Mouse (Mus musculus) midbrain, postnatal 0 days (tissue): ENCODE results near the gene Gm42906. TPM values are rescaled to one million over a fixed set of nuclear protein-coding genes. Genes with fewer than 3 reads are reported as not detected.

Source experiments
- ATAC-seq: fragments of 200-750 bp; cut with Nextera tagmentation; 2 replicates; pipeline ENCODE4 v1.8.0; 2017; ENCODE audit warnings: moderate number of reproducible peaks, mild to moderate bottlenecking, moderate TSS enrichment, moderate library complexity; ENCODE audit not compliant: low FRiP score
- DNase-seq: peaks from one replicate; pipeline ENCODE4 v3.0.0-alpha.2; 2015; ENCODE audit warnings: low spot score
- H3K27ac ChIP-seq: fragments of 300-500 bp; sonication (generic); 2 replicates; pipeline ENCODE4 v1.5.1; 2014; ENCODE audit warnings: low read depth, mild to moderate bottlenecking, low read length, mixed read lengths
- H3K27me3 ChIP-seq: fragments of 300-500 bp; sonication (generic); 2 replicates; pipeline ENCODE4 v1.6.1; 2014; ENCODE audit warnings: low read length, control low read depth, mixed read lengths; ENCODE audit not compliant: insufficient read depth
- H3K36me3 ChIP-seq: fragments of 300-500 bp; sonication (generic); 2 replicates; pipeline ENCODE4 v1.6.1; 2014; ENCODE audit warnings: low read length, control low read depth, mixed read lengths; ENCODE audit not compliant: insufficient read depth
- H3K4me1 ChIP-seq: fragments of 300-500 bp; sonication (generic); 2 replicates; pipeline ENCODE4 v1.6.1; 2014; ENCODE audit warnings: mild to moderate bottlenecking, control low read depth, antibody characterized with exemption, low read length, mixed read lengths; ENCODE audit not compliant: insufficient read depth
- H3K4me2 ChIP-seq: fragments of 300-500 bp; sonication (generic); 2 replicates; pipeline ENCODE4 v1.6.1; 2014; ENCODE audit warnings: low read depth, mild to moderate bottlenecking, low read length, mixed read lengths; ENCODE audit not compliant: poor library complexity, severe bottlenecking
- H3K4me3 ChIP-seq: fragments of 300-500 bp; sonication (generic); 2 replicates; pipeline ENCODE4 v1.5.1; 2014; ENCODE audit warnings: low read depth, mild to moderate bottlenecking, low read length, moderate library complexity
- H3K9ac ChIP-seq: fragments of 300-500 bp; sonication (generic); replicated peaks from 2 replicates; pipeline ENCODE4 v1.6.1; 2014; ENCODE audit warnings: mild to moderate bottlenecking, low read length, moderate library complexity, mixed read lengths; ENCODE audit not compliant: poor library complexity, severe bottlenecking
- H3K9me3 ChIP-seq: fragments of 300-500 bp; sonication (generic); 2 replicates; pipeline ENCODE4 v1.6.1; 2016; ENCODE audit warnings: low read length, control low read depth
- CTCF ChIP-seq: IDR thresholded peaks from 2 replicates; pipeline ENCODE4 v1.5.1; 2016; ENCODE audit warnings: antibody characterized with exemption, mild to moderate bottlenecking
- WGBS: fragments of 180-500 bp; shearing (Covaris S2); extraction: QIAGEN DNeasy Blood & Tissue Kit; methylation state at CpG from one replicate; pipeline ENCODE4 v1.1.7; 2014; 5-methylcytosine and 5-hydroxymethylcytosine counted together
- polyA plus RNA-seq: library from polyadenylated mRNA; unstranded; fragments of >200 nt; fragmentation: Nextera tagmentation; extraction: Ambion mirVana; gene quantifications from 2 replicates; pipeline ENCODE4 v1.2.1, GENCODE M21; 2015
- total RNA-seq: library from RNA; depleted of rRNA; stranded (reverse); fragments of >200 nt; gene quantifications from 2 replicates; pipeline ENCODE4 v1.2.3, GENCODE M21; 2014

Gm42906 gene
- total and polyA plus RNA-seq, 2 experiments from 2014 or later: not detected

DNA sequence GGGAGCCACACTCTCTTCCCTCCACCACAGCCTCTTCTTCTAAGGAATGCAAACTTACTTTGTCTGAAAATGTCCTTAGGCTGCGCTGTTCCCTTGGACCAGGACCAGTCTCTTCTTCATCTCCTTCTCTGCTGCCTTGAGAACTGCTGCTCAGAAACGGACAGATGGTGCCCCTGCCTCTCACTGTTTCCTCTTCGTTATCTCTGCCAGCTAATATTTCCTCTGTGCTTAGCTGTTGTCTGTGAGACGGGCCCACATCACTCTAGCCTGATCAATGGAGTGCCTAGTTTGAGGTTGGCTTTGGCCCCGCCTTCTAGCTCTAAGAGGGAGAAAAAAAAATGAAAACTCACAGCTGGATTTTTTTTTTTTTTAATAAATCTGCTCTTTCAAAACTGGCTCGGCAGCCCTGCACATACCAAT lies 300.7 kb downstream of the Gm42906 start:
- Histone ChIP-seq H3K4me2 (no peak overlapping the region), H3K36me3 (no peaks in the 10 kb centered on the region), H3K9me3 (no peaks in the 10 kb centered on the region), H3K27ac (no peak overlapping the region), H3K9ac (no peak overlapping the region), H3K4me1 (no peaks in the 10 kb centered on the region), H3K27me3 (no peaks in the 10 kb centered on the region), H3K4me3 (no peak overlapping the region)
- TF ChIP-seq CTCF: no peak
- WGBS: 62% methylated on average over 6 of the region's 6 CpGs
- DNase-seq: peak; percentile 13
- no peak for ATAC-seq

DNA sequence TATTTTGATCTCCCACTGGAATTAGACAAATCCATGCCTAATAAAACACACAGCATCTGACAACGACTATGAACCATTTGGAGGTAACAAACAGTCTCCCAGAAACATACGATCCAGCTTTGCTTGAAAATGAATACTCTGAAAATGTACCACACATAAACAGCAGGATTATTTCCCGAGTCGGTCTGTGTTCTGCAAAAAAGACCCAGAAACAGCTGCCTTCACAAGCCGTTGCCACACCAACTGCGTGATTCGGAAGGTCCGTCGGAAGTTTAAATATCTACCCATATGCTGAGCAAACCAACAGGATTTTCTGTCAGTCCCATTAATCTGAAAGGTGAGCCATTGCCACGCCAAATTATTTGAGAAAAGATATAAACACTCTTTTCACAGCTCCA lies 301.4 kb downstream of the Gm42906 start:
- no peak overlapping the region for H3K4me2 ChIP-seq
- no peaks in the 10 kb centered on the region for H3K9me3 ChIP-seq
- H3K9ac ChIP-seq: no peak overlapping the region
- no peaks in the 10 kb centered on the region for H3K27me3 ChIP-seq
- H3K4me3 ChIP-seq: no peak overlapping the region
- H3K36me3 ChIP-seq: no peaks in the 10 kb centered on the region
- no peak for ATAC-seq
- WGBS: 72% methylated on average over 10 of the region's 10 CpGs
- no peaks in the 10 kb centered on the region for H3K4me1 ChIP-seq
- no peak for DNase-seq
- no peak overlapping the region for H3K27ac ChIP-seq
- TF ChIP-seq CTCF: no peak

DNA sequence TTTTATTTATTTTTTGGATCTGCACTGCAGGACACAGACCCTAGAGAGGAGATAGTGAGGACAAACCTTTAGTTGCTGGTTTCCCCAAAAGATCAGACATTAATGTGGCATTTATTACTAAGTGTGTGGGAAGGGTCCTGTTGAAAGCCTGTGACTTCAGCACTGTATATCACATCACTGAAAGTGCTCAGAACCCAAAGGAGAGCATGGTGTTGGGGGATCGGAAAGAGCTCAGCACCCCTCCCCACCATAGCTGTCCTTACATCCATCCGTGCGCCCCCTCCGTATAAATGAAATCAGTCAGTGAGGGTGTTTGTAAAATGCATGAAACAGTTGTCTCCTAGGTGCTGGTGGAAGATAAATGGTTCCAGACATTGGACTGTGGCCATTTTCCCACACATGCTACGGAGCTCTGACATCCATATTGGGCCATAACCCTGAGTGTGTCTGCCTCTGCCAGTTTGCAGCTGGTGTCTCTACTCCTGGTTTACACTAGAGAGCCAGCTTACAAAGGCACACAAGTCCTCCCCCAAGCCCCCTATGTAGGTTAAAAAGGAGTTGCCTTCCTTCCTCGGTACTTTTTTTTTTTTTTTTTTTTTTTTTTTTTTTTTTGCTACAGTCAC lies 301.9 kb downstream of the Gm42906 start:
- H3K4me2 ChIP-seq: no peak overlapping the region
- DNase-seq: peak; percentile 32

GRCm38 (mm10) chr5:151117846-151118245 lies 310.1 kb downstream of the Gm42906 start:
- H3K36me3 ChIP-seq: no peaks in the 10 kb centered on the region
- no peak overlapping the region for H3K27ac ChIP-seq
- H3K4me1 ChIP-seq: no peaks in the 10 kb centered on the region
- ATAC-seq (no peak), DNase-seq (no peak)
- no peak overlapping the region for H3K9ac ChIP-seq
- no peak overlapping the region for H3K4me2 ChIP-seq
- no peaks in the 10 kb centered on the region for H3K9me3 ChIP-seq
- no peak overlapping the region for H3K4me3 ChIP-seq
- WGBS: 90% methylated on average over 2 of the region's 2 CpGs
- TF ChIP-seq CTCF: no peak
- H3K27me3 ChIP-seq: no peaks in the 10 kb centered on the region

More for the DNA sequence above, 301.9 kb downstream of the Gm42906 start:
- H3K9ac ChIP-seq: no peak overlapping the region
- no peak overlapping the region for H3K27ac ChIP-seq
- H3K9me3 ChIP-seq: no peaks in the 10 kb centered on the region
- no peaks in the 10 kb centered on the region for H3K27me3 ChIP-seq
- WGBS: 72% methylated on average over 6 of the region's 6 CpGs
- ATAC-seq: no peak
- no peak for TF ChIP-seq CTCF
- H3K36me3 ChIP-seq: no peaks in the 10 kb centered on the region
- no peak overlapping the region for H3K4me3 ChIP-seq
- no peaks in the 10 kb centered on the region for H3K4me1 ChIP-seq

GRCm38 (mm10) chr5:151116192-151116887 lies 311.6 kb downstream of the Gm42906 start:
- no peak overlapping the region for H3K9ac ChIP-seq
- no peak overlapping the region for H3K27ac ChIP-seq
- no peak overlapping the region for H3K4me3 ChIP-seq
- TF ChIP-seq CTCF: no peak
- no peak overlapping the region for H3K4me2 ChIP-seq
- no peaks in the 10 kb centered on the region for H3K4me1 ChIP-seq
- 92% methylated on average over 5 of the region's 5 CpGs for WGBS
- ATAC-seq: no peak
- H3K36me3 ChIP-seq: no peaks in the 10 kb centered on the region
- H3K27me3 ChIP-seq: no peaks in the 10 kb centered on the region
- no peak for DNase-seq
- H3K9me3 ChIP-seq: no peaks in the 10 kb centered on the region

GRCm38 (mm10) chr5:151112743-151113142 lies 315.2 kb downstream of the Gm42906 start:
- Histone ChIP-seq H3K4me2 (no peak overlapping the region), H3K27ac (no peak overlapping the region), H3K27me3 (no peaks in the 10 kb centered on the region), H3K4me1 (no peaks in the 10 kb centered on the region), H3K9ac (no peak overlapping the region), H3K36me3 (no peaks in the 10 kb centered on the region), H3K4me3 (no peak overlapping the region), H3K9me3 (no peaks in the 10 kb centered on the region)
- no peak for DNase-seq
- no peak for ATAC-seq
- no peak for TF ChIP-seq CTCF
- 84% methylated on average over 9 of the region's 9 CpGs for WGBS
